Mouse (Mus musculus) small intestine, adult 2 months (tissue): ENCODE measurements around the gene Rps27a. TPM values are rescaled to one million over a fixed set of nuclear protein-coding genes. Genes with fewer than 3 reads are reported as not detected.

Experiments used
- H3K27ac ChIP-seq: fragments of 200-500 bp; 2 replicates; pipeline ENCODE4 v1.5.1; 2012; ENCODE audit warnings: low read depth, low read length, control low read depth, inconsistent platforms; ENCODE audit not compliant: insufficient read depth
- H3K27me3 ChIP-seq: fragments of 200-500 bp; 2 replicates; pipeline ENCODE4 v1.6.1; 2012; ENCODE audit warnings: mild to moderate bottlenecking, moderate library complexity, low read length, inconsistent platforms; ENCODE audit not compliant: control insufficient read depth, insufficient read depth
- H3K36me3 ChIP-seq: fragments of 200-500 bp; 2 replicates; pipeline ENCODE4 v1.6.1; 2012; ENCODE audit warnings: mild to moderate bottlenecking, low read length, control low read depth, inconsistent platforms; ENCODE audit not compliant: control insufficient read depth, insufficient read depth
- H3K4me1 ChIP-seq: fragments of 200-500 bp; 2 replicates; pipeline ENCODE4 v1.6.1; 2012; ENCODE audit warnings: low read length, inconsistent platforms, mixed read lengths; ENCODE audit not compliant: control insufficient read depth, insufficient read depth, insufficient read length
- H3K4me3 ChIP-seq: fragments of 200-500 bp; 2 replicates; pipeline ENCODE4 v1.5.1; 2012; ENCODE audit warnings: low read depth, mild to moderate bottlenecking, control low read depth, inconsistent platforms, low read length, moderate library complexity
- CTCF ChIP-seq: fragments of 200-500 bp; IDR thresholded peaks from 2 replicates; pipeline ENCODE4 v1.5.1; 2012; ENCODE audit warnings: low read depth, mild to moderate bottlenecking, control low read depth, inconsistent platforms, low read length, moderate library complexity, mixed read lengths; ENCODE audit not compliant: insufficient replicate concordance, insufficient read length; ENCODE audit errors: extremely low read depth
- POLR2A ChIP-seq: fragments of 200-500 bp; IDR thresholded peaks from 2 replicates; pipeline ENCODE4 v1.6.1; 2012; ENCODE audit warnings: low read depth, mild to moderate bottlenecking, control low read depth, inconsistent platforms, low read length, moderate library complexity
- WGBS: fragments of 180-500 bp; shearing (Covaris S2); methylation state at CpG from one replicate; pipeline ENCODE4 v1.1.7; 2018; 5-methylcytosine and 5-hydroxymethylcytosine counted together
- polyA plus RNA-seq: library from polyadenylated mRNA; depleted of rRNA; stranded (reverse); fragments of >200 nt; gene quantifications from 2 replicates; pipeline ENCODE4 v1.2.3, GENCODE M21; 2012; rRNA removed

Rps27a gene
- polyA plus RNA-seq, 1 experiment, result 16.2 TPM

DNA sequence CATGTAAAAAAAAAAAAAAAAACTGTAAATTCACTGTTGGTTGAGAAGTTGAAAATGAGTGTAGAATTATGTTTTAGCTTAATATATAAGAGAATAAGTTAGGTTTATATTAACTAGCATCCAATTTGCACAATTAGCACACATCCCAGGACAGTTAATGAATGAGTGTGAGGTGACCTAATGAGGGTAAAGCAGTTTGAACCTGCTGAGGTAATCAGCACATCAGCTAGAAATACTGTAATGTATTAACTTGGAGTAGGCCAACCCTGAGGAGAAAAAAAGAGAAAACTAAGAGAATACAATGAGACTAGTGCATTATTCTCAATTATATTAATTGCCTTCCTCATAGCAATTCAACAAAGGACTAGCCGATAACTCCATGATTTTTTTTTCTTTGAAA, 38.5 kb downstream of the Rps27a start:
- TF ChIP-seq CTCF (no peak), POLR2A (no peak)
- peaks cover 10% of the 10 kb centered on the region for H3K36me3 ChIP-seq
- 98% methylated on average over 1 of the region's 1 CpGs for WGBS
- H3K27me3 ChIP-seq, result no peaks in the 10 kb centered on the region
- H3K4me1 ChIP-seq, result no peaks in the 10 kb centered on the region
- no peak overlapping the region for H3K4me3 ChIP-seq
- no peak overlapping the region for H3K27ac ChIP-seq

- Histone ChIP-seq H3K27me3 (no peaks in the 10 kb centered on the region), H3K27ac (no peak overlapping the region), H3K4me1 (no peaks in the 10 kb centered on the region), H3K4me3 (no peak overlapping the region), H3K36me3 (no peaks in the 10 kb centered on the region)
- TF ChIP-seq POLR2A (no peak), CTCF (no peak)
- WGBS, result 83% methylated on average over 2 of the region's 2 CpGs
These were observed 42.8 kb downstream of the Rps27a start for GRCm38 (mm10) chr11:29504899-29505625.

DNA sequence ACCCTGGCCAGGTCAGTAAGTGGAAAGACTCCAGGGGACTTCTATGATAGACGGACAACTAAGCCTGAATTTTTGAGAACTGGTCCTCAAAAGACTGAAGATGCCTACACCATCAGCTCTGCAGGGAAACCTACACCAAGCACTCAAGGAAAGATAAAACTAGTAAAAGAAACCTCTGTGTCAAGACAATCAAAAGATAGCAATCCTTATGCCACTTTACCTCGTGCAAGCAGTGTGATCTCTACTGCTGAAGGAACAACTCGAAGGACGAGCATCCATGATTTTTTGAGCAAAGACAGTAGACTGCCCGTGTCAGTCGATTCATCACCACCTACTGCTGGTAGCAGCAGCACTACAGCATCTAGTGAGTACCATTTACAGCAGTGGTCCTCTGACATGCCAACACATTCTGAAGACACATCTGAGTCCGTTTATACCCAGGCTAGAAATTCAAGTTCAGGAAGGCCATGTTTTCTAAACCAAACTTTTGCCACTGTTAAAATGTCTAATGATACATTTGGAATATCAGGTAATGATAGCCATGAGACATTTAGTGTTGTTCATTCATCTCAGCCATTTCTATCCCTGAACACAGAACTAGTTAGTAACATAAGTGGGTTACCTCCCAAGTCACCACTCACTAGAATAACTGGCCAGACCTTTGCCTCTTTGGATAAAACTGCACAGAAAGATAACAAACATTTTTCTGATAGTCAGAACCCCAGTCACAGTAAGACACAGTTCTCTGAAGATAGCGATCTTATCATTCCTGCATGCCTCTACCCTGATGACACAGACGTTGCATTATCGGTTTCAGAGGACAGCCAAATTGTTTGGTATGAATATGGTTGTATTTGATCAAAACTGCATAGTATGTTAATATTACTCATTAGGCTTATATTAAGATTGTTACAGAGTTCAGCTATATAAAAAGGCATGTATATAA, 43.7 kb downstream of the Rps27a start:
- WGBS, result 79% methylated on average over 10 of the region's 10 CpGs
- Histone ChIP-seq H3K27ac (no peak overlapping the region), H3K4me1 (no peaks in the 10 kb centered on the region), H3K36me3 (peaks cover 2% of the 10 kb centered on the region; the same call in 1 of the 2 replicates), H3K4me3 (no peak overlapping the region), H3K27me3 (no peaks in the 10 kb centered on the region)
- TF ChIP-seq CTCF (no peak), POLR2A (no peak)

- H3K36me3 ChIP-seq, result peaks cover 2% of the 10 kb centered on the region; the same call in 1 of the 2 replicates
- TF ChIP-seq CTCF (no peak), POLR2A (no peak)
- no peaks in the 10 kb centered on the region for H3K4me1 ChIP-seq
- no peak overlapping the region for H3K27ac ChIP-seq
- no peak overlapping the region for H3K4me3 ChIP-seq
- WGBS, result 74% methylated on average over 3 of the region's 3 CpGs
- no peaks in the 10 kb centered on the region for H3K27me3 ChIP-seq
These were observed 50.9 kb downstream of the Rps27a start for GRCm38 (mm10) chr11:29496962-29497361.

Other genes starting within 250 kb of the Rps27a start
- 0.24 and 0.52 TPM in 2 replicates for gene Ccdc88a, start 174.5 kb downstream of the Rps27a start, polyA plus RNA-seq
- 0.09 and 0.47 TPM in 2 replicates for gene Prorsd1, start 33.1 kb downstream of the Rps27a start, polyA plus RNA-seq
- 2.7 and 3.4 TPM in 2 replicates for gene Mtif2, start 21.7 kb downstream of the Rps27a start, polyA plus RNA-seq
- gene Clhc1, start 159 bp downstream of the Rps27a start, polyA plus RNA-seq, result not detected in 2 replicates
- 27.5 and 48.0 TPM in 2 replicates for gene Rtn4, start 144.8 kb upstream of the Rps27a start, polyA plus RNA-seq